Mouse (Mus musculus) CH12.LX (cell line): ENCODE measurements around the gene Hibadh.

Source experiments
- CTCF ChIP-seq, 2 experiments: IDR thresholded peaks in 1 of 2; conservative IDR thresholded peaks in 1 of 2; 2 replicates each; pipeline ENCODE4 v1.5.1; 2011 to 2012; ENCODE audit warnings: low read depth in 2 of 2, low read length in 2 of 2, improper control_type of control experiment in 1 of 2, inconsistent platforms in 1 of 2, mild to moderate bottlenecking in 1 of 2, moderate library complexity in 1 of 2
- EP300 ChIP-seq: IDR thresholded peaks from 2 replicates; pipeline ENCODE4 v1.6.1; 2011; ENCODE audit warnings: low read length, improper control_type of control experiment
- HCFC1 ChIP-seq: IDR thresholded peaks from 2 replicates; pipeline ENCODE4 v1.6.1; 2012; ENCODE audit warnings: low read depth, mild to moderate bottlenecking, inconsistent platforms, low read length, improper control_type of control experiment
- MAX ChIP-seq: IDR thresholded peaks from 2 replicates; pipeline ENCODE4 v1.6.1; 2011; ENCODE audit warnings: low read length, improper control_type of control experiment
- TBP ChIP-seq: conservative IDR thresholded peaks from 2 replicates; pipeline ENCODE4 v1.6.1; 2011; ENCODE audit warnings: low read depth, low read length, improper control_type of control experiment
- USF2 ChIP-seq: conservative IDR thresholded peaks from 2 replicates; pipeline ENCODE4 v1.6.1; 2011; ENCODE audit warnings: low read depth, low read length, improper control_type of control experiment
- ZMIZ1 ChIP-seq: IDR thresholded peaks from 2 replicates; pipeline ENCODE4 v1.6.1; 2012; ENCODE audit warnings: low read depth, mild to moderate bottlenecking, inconsistent platforms, low read length, improper control_type of control experiment

- TF ChIP-seq TBP (no peak), MAX (no peak), ZMIZ1 (no peak), USF2 (no peak), CTCF (conservative IDR thresholded peaks at IDR 0.05 in 1 of 2, IDR thresholded peaks at IDR 0.05 in 1 of 2; ENCODE audit: low read depth in 2 of 2, low read length in 2 of 2) (no peak), EP300 (peak; percentile 32), HCFC1 (no peak)
These were observed 42.4 kb upstream of the Hibadh start for GRCm38 (mm10) chr6:52682607-52683006.
